Mouse (Mus musculus) natural killer cell, adult 2 months (primary cell): ENCODE measurements around the gene Olfr1270.
"Not testable (repeated sequence)": the region's sequence is repeated elsewhere in the genome, so short reads cannot be mapped to it uniquely, and the experiment has no call there.

Source experiments
- DNase-seq, 2 experiments: peaks; one replicate each; pipeline ENCODE4 v3.0.0; 2022; ENCODE audit warnings: low spot score in 2 of 2

Gene Olfr1270

GRCm38 (mm10) chr2:90152991-90153390 is at the start of gene Olfr1270:
Gene Olfr1270, minus strand, starts transcription at chr2:90153091.
- no peak for DNase-seq

DNA sequence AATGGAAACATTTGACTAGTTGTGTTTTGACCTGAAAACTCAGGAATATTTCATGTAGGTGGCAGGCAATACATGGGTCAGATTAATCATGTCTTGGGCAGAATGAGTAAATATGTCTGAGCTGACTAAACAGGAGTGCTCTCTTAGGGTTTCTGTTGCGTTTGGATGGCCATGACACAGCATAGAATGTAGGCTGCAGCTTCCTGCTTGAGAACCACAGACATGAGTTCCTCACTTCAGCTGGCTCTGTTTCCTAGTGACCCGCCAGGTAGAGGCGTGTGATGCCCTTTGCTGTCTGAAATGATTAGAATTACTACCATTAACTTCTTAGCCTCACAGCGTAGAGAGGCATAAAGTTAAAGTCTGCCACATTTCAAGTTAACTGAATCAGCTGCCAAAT is 46.7 kb upstream of the Olfr1270 start:
- DNase-seq = not testable (repeated sequence)

- DNase-seq = not testable (repeated sequence)
Measured at GRCm38 (mm10) chr2:90195285-90195684, 42.4 kb upstream of the Olfr1270 start.

GRCm38 (mm10) chr2:90194750-90195149 is 41.9 kb upstream of the Olfr1270 start:
- DNase-seq = not testable (repeated sequence)

- DNase-seq = not testable (repeated sequence)
Measured at GRCm38 (mm10) chr2:90187082-90187481, 34.2 kb upstream of the Olfr1270 start.

DNA sequence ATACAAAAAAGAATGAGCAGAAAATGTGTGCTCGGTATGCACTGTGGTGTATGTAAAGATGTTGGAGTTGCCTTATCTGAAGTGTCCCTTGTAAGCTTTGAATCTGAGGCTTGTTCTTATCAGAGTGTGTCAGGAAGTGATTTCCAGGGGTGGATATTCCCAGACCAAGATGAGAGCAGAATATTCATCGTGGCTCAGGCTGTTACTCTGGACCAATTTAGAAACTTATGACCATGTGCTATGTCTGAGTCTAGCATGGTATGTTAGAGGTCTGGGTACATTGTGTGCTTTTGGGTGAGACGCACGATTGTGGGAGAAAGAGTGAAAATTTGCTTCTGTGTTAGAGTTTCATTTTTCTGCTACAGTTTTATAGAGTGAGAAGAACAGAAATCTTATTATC is 33.2 kb upstream of the Olfr1270 start:
- not testable (repeated sequence) for DNase-seq

- no peak for DNase-seq
Measured at GRCm38 (mm10) chr2:90153916-90154315, 1.0 kb upstream of the Olfr1270 start.

DNA sequence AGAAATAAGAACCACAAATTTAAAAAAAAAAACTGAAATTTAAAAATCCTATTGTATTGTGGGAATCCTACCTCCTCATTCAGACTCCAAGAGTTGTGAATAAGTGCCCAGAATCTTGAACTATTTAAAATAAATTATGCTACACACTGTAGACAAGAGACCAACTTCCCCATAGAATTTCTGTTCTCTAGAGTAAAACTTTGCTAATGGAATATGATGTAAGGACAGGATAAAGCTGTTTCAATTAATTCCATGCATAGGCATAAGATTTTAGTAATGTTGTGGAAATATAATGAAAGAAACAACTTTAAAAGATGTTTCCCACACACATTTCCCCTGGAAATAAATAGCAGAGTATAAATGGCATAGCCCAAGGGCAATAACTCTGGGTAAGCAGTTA is 10.7 kb downstream of the Olfr1270 start, which contains the start of gene Olfr32:
Olfr32 (minus strand) TSS at position 101 of the 400 bp plus-strand sequence.
- no peak for DNase-seq

- DNase-seq = no peak
Measured at GRCm38 (mm10) chr2:90121312-90121711, 31.6 kb downstream of the Olfr1270 start, which contains the start of gene Olfr1269. Gene Olfr1269, minus strand, starts transcription at chr2:90121412.
